Mouse (Mus musculus): Measurements from ENCODE around the gene Agl.

GRCm38 (mm10) chr3:116834241-116834640 lies 26.3 kb upstream of the Agl start:
- TF ChIP-seq CTCF (IDR thresholded peaks at IDR 0.05; ENCODE audit: extremely low read depth, insufficient read length, insufficient replicate concordance, low read depth, low read length), result no peak
- no peak for TF ChIP-seq POLR2A (IDR thresholded peaks at IDR 0.05; ENCODE audit: low read depth, low read length)

Measured in small intestine, adult 2 months (tissue).